Mouse (Mus musculus): Measurements from ENCODE around the gene Spon1.

DNA sequence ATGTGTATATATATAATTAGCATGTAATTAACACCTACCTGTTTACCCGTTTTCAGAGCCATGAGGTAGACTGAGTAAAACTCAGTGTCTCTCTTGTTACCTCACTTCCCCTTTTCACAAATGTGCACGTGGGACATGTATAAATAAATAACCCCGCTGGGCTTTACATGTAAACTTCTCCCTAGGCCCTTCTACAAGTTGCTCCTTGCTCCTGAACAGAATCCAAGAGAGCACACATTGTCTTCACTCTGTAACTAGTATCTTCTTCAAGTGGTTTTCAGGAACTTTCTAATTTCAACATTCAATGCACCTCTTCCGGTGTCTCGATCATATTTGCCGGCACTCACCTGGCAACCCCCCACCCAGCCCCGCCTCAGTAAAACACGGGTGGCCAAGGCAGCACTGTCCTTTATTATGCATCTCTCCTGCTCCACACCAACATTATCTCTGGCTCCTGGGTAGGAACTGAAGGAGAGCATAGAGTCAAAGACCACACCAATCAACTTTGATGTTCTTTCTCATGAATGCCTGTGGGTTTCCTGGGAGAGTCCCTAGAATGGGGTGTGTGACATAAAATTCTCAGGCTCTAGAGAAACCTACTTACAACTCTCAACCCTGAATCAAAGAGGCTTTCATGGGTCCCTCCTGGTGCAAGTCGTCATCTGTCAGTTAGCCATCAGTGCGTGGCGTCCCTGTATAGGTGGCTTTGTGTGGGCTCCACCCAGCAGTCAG, 304.1 kb downstream of the Spon1 start:
- TF ChIP-seq USF1 (IDR thresholded peaks at IDR 0.05; ENCODE audit: low read depth, low read length): no peak
- no peak for TF ChIP-seq POLR2A (IDR thresholded peaks at IDR 0.05; ENCODE audit: control insufficient read depth in 1 of 2, insufficient read depth in 1 of 2, low read depth in 1 of 2, low read length in 2 of 2, poor library complexity in 1 of 2)
- TF ChIP-seq CTCF (IDR thresholded peaks at IDR 0.05 in 2 of 3, conservative IDR thresholded peaks at IDR 0.05 in 1 of 3; ENCODE audit: control insufficient read depth in 1 of 3, insufficient read depth in 1 of 3, low read depth in 2 of 3, low read length in 3 of 3, poor library complexity in 1 of 3, severe bottlenecking in 1 of 3): no peak
- TF ChIP-seq EP300 (IDR thresholded peaks at IDR 0.05; ENCODE audit: low read depth in 1 of 2, low read length in 2 of 2): no peak
- TF ChIP-seq HCFC1 (IDR thresholded peaks at IDR 0.05; ENCODE audit: low read depth, low read length): no peak
- no peak for TF ChIP-seq JUND (IDR thresholded peaks at IDR 0.05; ENCODE audit: low read depth, low read length)

All from MEL (cell line).